Mouse (Mus musculus): Measurements from ENCODE around the gene Micall1. TPM values are rescaled to one million over a fixed set of nuclear protein-coding genes. Genes with fewer than 3 reads are reported as not detected.

Micall1 gene
- total RNA-seq, 2 experiments from 2014 or later = 38.5 to 44.1 TPM

GRCm38 (mm10) chr15:79097135-79097534 is 11.6 kb upstream of the Micall1 start:
- DNase-seq = no peak

DNA sequence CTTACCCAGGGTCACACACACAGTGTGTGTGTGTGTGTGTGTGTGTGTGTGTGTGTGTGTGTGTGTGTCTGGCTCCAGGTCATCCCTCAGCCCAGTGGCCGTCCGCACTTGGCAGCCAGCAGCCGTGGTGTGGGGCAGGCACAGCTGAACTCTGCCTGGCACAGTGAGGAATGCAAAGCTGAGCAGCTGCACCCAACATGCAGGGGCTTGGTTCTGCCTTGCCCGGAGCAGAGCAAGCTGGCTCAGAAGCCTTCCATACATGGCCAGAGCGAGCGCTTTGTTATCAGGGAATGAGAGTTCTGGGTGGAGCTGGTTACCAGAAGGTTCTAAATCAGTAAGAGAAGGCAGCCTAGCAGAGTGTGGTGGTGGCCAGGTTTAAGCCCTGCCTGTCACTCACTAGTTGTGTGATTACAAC is 11.1 kb upstream of the Micall1 start:
- peak; percentile 71 to 88 for DNase-seq

DNA sequence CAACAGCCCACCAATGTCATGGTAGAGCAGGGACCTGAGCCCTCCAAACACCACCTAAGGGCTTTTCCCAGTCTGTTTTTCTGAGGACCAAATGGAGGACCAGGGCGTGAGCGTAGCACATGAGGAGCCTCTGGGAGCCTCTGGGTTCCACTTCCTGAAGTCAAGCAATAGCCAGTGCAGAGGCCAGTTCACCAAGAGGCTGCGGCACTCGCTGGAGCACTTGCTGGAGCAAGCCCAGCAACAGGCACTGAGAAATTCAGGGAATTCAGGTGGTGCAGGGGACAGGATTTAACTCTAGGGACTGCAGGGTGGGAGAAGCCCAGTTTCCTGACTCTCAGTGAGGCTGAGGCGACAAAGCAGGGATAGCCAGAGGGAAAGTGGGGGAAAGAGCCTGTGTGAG is 10.5 kb upstream of the Micall1 start:
- peak in 1 of 2 experiments; percentile 42 for DNase-seq

DNA sequence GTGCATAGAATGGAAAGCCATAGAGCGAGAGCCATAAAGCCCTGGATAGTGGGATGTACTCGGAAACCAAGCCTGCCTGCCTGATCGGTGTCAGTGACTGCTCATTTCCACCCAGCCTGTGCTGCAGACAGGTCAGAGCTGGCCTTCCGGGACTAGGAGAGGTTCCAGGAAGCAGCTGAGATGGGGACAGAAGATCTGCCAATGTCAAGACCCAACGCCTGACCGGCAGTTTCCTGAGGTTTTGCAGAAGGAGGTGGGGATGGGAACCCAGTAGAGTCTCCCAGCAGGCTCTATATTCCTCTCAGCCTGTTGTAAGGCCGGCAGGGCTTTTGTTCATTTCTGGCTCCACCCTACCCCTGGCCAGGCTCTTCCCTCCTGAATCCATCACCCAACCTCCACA is 9.8 kb upstream of the Micall1 start:
- peak; percentile 58 to 78 for DNase-seq

DNA sequence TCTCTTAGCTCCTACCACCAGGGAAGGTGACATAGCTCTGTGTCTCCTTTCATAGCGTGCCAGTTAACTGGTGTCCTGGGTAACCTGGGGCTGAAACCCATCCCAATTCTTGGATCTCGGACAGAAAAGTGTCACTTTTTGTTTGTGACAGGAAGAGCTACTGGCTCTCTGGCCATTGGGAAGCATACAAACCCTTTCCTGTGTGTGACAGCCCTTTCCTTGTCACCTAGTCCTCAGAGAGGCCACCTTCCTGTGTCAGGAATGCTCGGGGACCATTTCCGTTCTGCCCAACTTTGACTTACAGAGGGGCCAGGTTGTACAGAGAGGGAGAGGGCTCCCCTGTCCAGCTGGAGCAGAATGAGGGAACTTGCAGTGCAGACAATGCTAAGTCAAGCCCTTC is 9.2 kb upstream of the Micall1 start:
- peak; percentile 42 to 60 for DNase-seq

- DNase-seq = no peak
These were observed 8.3 kb upstream of the Micall1 start for GRCm38 (mm10) chr15:79100391-79100790.

GRCm38 (mm10) chr15:79101531-79101930 is 7.2 kb upstream of the Micall1 start:
- DNase-seq = no peak

DNA sequence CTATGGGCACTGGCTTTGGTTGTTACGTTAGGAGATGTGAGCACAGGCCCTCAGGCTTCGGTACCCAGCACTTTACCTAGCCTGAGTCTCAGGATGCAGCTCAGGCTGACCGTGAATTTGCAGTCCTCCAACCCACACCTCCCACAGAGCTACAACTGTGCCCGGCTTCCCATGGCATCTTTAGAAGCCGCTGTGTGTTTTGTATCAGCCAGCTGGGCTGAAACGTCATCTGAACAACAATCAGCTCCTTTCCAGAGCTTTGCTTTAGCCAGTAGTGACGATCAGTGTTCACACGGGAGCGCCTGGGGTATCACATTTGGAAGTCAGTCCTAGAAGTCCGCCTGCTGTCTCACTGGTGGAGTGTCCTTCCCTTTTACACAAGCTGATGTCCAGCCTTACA is 5.4 kb upstream of the Micall1 start:
- no peak for DNase-seq

- DNase-seq = no peak
These were observed 2.9 kb upstream of the Micall1 start for GRCm38 (mm10) chr15:79105804-79106203.

DNA sequence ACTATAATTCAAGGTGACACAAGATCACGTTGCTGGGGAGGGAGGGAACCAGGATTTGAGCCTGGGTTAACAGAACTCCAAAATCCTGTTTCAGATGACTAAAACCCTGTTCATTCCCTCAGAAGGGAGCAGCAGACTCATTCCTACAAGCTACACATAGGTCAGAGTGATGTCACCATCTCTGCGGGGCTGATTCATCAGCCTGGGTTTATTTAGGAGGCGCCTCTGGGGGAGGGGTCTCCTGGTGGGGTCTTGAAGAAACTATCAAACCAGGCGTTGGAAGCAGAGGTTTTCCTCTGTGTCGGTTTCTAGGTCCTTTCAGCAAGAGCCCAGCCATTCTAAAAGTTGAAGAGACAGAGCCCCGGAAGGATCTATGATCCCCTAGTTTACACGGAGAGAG is 732 bp upstream of the Micall1 start:
- no peak for DNase-seq

DNA sequence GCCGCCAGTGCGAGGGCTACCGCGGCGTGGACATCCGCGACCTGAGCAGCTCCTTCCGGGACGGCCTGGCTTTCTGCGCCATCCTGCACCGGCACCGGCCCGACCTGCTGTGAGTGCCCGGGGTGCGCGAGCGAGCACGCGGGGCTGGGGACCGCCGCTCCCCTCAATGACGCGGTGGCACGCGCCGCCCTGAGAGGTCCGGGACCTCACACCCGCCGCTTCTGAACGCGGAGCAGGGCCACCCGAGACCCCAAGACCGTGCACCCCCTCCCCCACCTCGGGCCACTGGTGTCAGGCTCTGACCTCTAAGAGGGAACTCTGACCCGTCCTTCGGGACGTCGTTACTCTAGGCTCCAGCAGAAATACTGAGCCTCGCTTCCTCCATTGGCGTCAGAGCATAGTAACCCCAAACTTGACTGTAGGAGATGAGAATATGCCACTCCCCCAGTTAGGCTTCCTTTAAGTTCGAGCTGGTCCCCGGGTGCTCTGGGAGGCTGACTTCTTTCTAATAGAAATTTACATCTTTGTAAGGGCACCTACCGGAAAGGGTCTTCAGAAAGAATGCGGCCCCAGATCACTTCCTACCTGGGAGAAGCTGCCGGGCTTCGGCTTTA is 730 bp downstream of the Micall1 start:
- peak in 1 of 2 experiments; percentile 59 for DNase-seq

DNA sequence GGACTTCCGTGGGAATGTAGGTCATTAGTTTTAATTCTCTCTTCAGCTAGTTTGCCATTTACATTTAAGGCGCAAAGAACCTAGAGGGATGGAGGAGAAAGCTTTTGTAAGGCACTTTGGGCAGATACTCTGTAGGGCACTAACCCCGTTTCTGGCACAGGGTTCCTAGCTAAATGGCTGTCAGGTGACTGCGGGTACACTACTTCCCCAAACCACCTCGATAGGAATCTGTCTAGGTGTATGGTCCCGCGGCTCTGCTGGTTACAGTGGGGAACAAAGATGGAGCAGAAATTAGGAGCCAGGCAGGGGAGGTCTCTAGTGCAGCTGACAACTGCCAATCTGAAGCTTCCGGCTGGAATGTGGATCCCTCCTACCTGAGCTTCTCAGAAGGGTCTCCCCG is 1.3 kb downstream of the Micall1 start:
- DNase-seq = no peak

DNA sequence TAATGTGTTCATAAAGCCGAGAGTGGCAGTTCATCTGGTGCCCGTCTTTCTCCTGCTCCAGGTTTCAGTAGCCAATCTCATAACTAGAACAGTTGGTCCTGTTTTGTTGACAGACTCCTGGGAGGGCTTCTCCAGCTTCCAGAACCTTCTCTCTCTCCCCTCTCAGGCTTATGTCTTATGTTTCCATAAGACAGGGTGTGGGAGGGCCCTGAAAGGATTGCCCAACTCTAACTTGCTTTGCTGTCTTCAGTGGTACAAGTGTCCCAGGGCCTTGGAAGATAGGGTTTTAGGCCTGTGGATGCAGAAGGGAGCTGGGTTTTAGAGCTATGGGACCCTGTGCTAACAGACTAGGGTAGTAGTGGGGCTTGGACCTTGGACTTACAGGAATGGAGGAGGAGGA is 1.8 kb downstream of the Micall1 start:
- no peak for DNase-seq

DNA sequence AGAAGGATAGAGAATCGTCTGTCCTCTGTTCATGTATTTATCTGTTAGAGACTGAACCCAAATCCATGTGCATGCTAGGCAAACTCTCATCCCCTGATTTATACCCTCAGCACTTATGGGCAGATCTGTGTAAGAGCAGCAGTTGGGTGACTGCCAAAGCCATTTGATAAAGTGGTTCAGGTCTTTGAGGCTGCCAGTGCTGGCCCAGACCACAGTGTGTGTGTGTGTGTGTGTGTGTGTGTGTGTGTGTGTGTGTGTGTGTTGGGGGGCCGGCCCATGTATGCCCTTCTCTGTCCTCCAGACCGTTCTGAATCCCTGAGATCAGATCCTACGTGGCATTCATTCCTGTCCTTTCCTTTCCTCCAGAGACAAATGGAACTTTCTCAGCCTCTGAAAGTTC is 3.1 kb downstream of the Micall1 start:
- DNase-seq = peak; percentile 63 to 67

- no peak for DNase-seq
These were observed 6.6 kb downstream of the Micall1 start for GRCm38 (mm10) chr15:79115276-79115675.

GRCm38 (mm10) chr15:79119491-79119890 is 10.8 kb downstream of the Micall1 start:
- DNase-seq = peak in 1 of 2 experiments; percentile 43

DNA sequence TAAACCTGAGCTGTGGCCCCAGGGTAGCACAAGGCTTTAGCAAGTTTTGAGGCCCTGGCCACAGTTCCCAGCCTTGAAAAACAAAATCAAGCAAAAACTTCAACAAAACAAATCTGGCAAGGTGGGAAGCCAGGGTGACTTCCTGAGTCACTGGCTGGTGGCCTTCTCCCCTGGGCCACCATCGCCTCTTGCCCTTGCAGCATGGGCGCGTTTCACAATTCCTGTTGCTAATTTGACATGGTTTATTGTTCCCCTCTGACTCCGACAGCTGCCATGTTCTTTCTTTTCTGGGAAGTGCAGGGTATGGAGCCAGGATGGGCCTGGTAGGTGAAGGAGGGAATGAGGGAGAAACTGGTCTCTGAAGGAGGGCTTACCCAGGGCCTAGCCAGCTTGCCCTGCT is 13.4 kb downstream of the Micall1 start:
- no peak for DNase-seq

DNA sequence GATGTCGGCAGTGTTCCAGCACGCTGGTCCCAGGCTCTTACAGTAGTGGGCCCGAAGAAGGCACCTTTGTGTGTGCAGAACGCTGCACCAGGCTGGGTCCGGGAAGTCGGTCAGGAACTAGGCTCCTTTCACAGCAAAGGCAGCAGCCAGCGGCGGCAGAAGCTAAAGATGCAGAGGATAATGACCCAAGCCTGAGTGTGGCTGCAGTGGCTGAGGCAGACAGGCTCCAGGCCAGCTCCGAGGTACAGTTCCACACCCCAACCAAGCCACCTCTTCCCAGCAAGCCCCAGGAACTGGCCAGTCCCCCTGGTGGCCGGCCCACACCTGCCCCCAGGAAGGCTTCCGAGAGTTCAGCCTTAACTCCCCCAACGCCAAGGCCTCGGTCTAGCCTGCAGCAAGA is 13.8 kb downstream of the Micall1 start:
- DNase-seq = peak in 1 of 2 experiments; percentile 21

DNA sequence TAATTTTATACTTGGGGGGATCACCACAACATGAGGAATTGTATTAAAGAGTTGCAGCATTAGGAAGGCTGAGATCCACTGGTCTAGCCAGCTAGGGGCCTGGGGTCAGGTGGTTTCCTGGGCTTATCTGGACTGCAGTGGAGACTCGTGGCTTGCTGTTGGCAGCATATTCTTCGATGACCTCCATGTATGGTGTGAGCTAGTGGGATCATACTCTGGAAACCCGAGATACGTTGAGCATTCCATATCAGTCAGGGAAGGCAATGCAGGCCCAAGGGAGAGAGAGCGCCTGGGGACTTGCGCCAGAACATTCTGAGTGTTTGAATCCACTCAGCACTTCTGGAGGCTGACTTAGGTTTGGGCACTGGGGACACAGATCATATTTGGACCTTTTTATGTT is 15.1 kb downstream of the Micall1 start:
- DNase-seq = peak; percentile 67 to 86

DNA sequence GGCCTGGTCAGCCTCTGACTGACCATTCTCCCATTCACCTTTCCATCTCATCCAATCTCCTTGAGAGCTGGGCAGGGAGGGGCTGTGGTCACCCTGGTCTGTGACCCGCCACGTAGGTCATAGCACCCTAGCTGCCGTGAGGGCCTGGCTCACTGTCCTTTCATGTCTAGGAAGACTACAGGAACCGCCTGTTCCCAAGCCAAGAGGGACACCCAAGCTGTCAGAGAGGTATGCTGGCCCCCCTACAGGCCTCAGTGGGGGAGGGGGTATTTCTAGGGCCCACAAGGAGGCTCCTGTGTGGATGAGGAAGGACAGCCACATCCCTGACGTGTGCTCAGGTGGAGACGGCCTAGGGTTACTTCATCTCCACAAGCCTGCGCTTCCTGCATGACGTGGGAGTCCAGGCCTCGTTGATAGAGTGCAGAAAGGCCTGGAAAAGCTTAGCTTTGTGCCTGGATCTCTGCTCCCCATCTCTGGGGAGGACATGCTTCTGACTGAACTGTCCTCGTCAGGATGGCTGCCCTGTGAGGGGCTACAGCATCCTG is 15.7 kb downstream of the Micall1 start:
- DNase-seq = peak in 1 of 2 experiments; percentile 17

DNA sequence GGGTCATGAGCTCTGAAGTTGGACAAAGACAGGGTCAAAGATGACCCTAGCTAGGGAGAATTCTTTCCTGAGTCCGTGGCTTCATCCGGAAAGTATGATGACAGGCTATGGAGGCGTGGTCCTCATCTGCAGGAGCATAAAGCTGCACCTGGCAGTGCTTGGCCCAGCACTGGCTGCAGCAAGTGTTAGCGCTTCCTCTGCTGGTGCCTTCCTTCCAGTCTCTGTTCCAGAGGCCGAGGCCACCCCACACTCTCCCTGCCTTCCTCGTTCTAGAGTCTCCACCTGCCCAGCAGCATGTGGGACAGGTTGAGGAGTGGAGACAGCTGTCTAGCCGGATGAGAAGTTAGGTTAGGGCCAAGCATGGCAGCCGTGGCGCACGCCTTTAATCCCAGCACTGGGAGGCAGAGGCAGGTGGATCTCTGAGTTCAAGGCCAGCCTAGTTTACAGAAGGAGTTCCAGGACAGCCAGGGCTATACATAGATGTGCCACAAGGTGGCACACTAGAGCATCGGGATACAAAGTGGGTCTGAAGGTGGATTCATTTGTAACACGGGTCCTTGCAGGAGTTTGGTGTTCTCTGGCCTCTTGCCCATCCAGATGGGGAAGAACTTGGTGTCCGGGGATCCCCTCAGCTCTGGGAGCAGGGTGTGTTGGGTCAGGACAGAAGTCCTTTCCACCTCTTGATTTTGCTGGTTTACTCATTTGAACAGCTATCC is 17.7 kb downstream of the Micall1 start:
- peak; percentile 44 to 77 for DNase-seq

DNA sequence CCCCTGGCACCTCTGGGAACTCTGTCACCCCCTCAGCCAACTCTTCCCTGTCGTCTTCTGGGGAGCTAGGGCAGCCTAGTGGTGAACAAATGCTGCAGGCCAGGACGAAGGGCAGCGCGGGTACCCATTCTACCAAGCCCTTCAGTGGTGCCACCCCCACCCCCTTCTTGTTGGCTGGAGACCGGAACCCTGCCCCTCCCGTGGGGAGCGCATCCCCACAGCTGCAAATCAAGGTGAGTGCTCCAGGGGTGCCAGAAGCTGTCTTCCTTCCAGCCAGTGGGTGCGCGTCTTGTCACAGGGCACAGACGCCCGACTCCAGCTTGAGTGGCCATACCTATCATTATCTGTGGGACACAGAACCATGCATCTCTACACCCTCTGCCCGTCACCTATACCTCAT is 18.4 kb downstream of the Micall1 start:
- no peak for DNase-seq

DNA sequence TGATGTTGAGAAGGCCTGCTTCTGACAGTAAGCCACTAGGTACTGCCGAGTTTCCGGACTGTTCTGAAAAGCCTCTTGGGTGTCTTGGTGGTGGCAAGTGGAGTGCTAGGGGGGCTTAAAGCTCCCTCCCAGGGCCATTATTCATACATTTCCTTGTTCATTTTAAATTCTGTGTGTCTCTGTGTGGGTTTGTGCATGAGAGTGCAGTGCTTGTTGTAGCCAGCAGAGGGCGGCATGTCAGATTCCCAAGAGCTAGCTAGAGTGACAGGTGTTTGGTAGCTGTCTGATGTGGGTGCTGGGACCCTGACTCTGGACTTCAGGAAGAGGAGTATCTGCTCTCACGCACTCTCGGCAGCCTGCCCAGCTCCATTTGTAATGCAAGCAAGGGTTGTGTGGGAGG is 19.5 kb downstream of the Micall1 start:
- DNase-seq = no peak

DNA sequence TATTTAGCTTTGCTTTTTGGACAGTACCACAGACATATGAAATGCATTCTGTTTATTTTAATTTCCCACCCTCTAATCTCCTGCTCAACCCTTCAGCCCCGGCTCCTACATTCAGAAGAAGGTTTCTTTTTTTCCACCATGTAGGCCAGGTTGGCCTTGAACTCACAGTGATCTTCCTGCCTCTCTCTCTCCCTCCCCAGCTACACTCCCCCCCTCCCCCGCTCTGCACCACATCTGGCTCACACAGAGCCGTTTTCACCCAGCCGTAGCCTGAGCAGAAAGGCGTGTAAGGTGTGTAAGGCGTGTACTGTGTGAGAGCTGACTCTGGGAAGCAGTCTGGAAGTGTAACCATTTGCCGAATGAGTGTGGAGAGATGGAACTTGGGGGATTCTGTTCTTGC is 20.6 kb downstream of the Micall1 start:
- no peak for DNase-seq

Measured in heart, adult 18-20 months (tissue).